8 mouse cellular contexts compared by ENCODE assay signal in the genomic region with DNA sequence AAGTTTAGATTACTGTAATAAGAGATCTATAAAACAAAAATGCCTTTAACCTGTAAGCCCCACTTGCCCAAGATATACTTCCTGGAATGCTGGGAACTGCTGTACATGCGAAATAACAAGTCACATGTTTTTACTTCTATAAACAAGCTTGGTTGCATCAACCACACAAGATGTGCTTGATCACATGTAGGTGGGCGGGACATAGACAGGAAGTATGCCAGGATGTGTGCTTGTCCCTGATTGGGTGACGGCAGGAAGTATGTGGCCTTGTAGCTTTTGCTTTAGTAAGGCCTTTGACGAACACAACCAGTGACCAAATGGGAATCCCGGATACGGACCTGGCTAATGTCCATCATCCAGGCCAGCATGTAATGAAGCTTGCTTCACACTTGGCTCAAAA. TPM values are rescaled to one million over a fixed set of nuclear protein-coding genes. Genes with fewer than 3 reads are reported as not detected.
DNase-seq lines count a peak whose midpoint lies in the region; ATAC-seq and TF ChIP-seq lines count a peak whose summit lies in the region.

No protein-coding gene starts in this region.

- intact Hi-C loops in gastrocnemius, postnatal 14 days (cut with DNase I; ENCODE audit: low total_unique reads), result loop anchor here (5.0 kb wide), 1 partner anchor 69 kb away; no protein-coding TSS in a partner anchor

- H3K27me3 ChIP-seq in forebrain, embryonic 10.5 days (ENCODE audit: poor library complexity, severe bottlenecking), result no peaks in the 10 kb centered on the region
- H3K27me3 ChIP-seq in forebrain, embryonic 15.5 days, result no peaks in the 10 kb centered on the region

- no peak overlapping the region for H3K4me3 ChIP-seq in forebrain, embryonic 10.5 days
- H3K4me3 ChIP-seq in forebrain, embryonic 15.5 days, result no peak overlapping the region

- no peak for ATAC-seq in forebrain, embryonic 15.5 days (replicated peaks)

- peak; percentile 41 for DNase-seq in gastrocnemius, postnatal 14 days
- no peak for DNase-seq in gastrocnemius, postnatal 10 days
- DNase-seq in B cell, adult 2 months, result peak; percentile 45 to 51
- peak; percentile 22 for DNase-seq in brain, embryonic 14.5 days (ENCODE audit: low read depth)
- peak; percentile 78 for DNase-seq in lung, postnatal 36 days
- no peak for DNase-seq in forebrain, embryonic 10.5 days (ENCODE audit: extremely low spot score, low spot score)
- no peak for DNase-seq in right cerebral cortex, postnatal 14 days

- H3K27ac ChIP-seq in forebrain, embryonic 10.5 days, result no peak overlapping the region
- H3K27ac ChIP-seq in forebrain, embryonic 15.5 days (replicated peaks), result no peak overlapping the region

- peaks cover 16% of the 10 kb centered on the region for H3K4me1 ChIP-seq in forebrain, embryonic 10.5 days
- peaks cover 5% of the 10 kb centered on the region; the same call in 1 of the 2 replicates for H3K4me1 ChIP-seq in forebrain, embryonic 15.5 days

- no peak for TF ChIP-seq CTCF in brain, embryonic 14.5 days (IDR thresholded peaks at IDR 0.05; ENCODE audit: borderline replicate concordance, extremely low read depth, insufficient read depth, insufficient read length)

- H3K4me2 ChIP-seq in forebrain, embryonic 15.5 days (replicated peaks), result no peak overlapping the region

- no peak overlapping the region for H3K9ac ChIP-seq in forebrain, embryonic 15.5 days (replicated peaks)

- WGBS in forebrain, embryonic 10.5 days, result 95% methylated on average over 6 of the region's 6 CpGs
- 90% methylated on average over 6 of the region's 6 CpGs for WGBS in forebrain, embryonic 15.5 days

- no peaks in the 10 kb centered on the region for H3K9me3 ChIP-seq in forebrain, embryonic 10.5 days
- no peaks in the 10 kb centered on the region for H3K9me3 ChIP-seq in forebrain, embryonic 15.5 days

- H3K36me3 ChIP-seq in forebrain, embryonic 10.5 days (replicated peaks), result no peaks in the 10 kb centered on the region
- no peaks in the 10 kb centered on the region for H3K36me3 ChIP-seq in forebrain, embryonic 15.5 days

- TF ChIP-seq POLR2A in brain, embryonic 14.5 days (IDR thresholded peaks at IDR 0.05; ENCODE audit: borderline replicate concordance, extremely low read depth, insufficient read depth, insufficient read length, poor library complexity, severe bottlenecking), result no peak

RNA-seq across cellular contexts. Expression of a gene that starts 31.1 kb away (rescaled TPM):
- 10 to 100 TPM; 16.5 to 19.1 TPM for total RNA-seq in gastrocnemius, postnatal 14 days (2021)
- 10 to 100 TPM; 32.1 to 44.6 TPM for total RNA-seq in gastrocnemius, postnatal 10 days (2021)
- polyA plus RNA-seq in brain, embryonic 14.5 days (2012; rRNA removed), result 730 and 1,148 TPM in 2 replicates
- polyA plus RNA-seq in forebrain, embryonic 10.5 days (2016; fragmentation: Nextera tagmentation; extraction: Ambion mirVana), result 256 and 266 TPM in 2 replicates
- 438 and 470 TPM in 2 replicates for polyA plus RNA-seq in forebrain, embryonic 15.5 days (2015; fragmentation: Nextera tagmentation; extraction: Ambion mirVana)

Comparison
In these comparisons a context has a peak if more than half of its experiments do, and no peak if none do; other contexts are left out.
1. DNase-seq: peak in gastrocnemius, postnatal 14 days (single experiment), B cell, adult 2 months (2 of 2), brain, embryonic 14.5 days (single experiment) and lung, postnatal 36 days (single experiment); none in gastrocnemius, postnatal 10 days (single experiment), forebrain, embryonic 10.5 days (single experiment) and right cerebral cortex, postnatal 14 days (single experiment).